Comparison of ENCODE assay signal across 10 mouse cellular contexts in the genomic region with DNA sequence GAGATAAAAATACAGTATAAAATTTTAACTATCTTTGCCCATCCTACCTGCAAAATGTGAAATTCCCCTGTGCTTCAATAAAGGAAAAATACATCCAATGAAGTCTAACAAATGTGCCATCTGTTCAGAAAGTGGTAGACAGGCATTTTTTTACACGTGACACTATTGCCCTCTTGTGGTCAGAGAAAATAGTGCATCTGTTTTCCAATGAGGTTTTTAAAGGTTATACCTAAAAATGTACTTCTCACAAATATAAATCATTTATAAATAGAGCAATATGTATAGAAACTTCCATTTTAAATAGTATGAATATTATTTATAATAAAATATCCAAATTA.
A peak's percentile ranks its signal among the peaks of the same experiment; 100 is the strongest.
DNase-seq lines count a peak whose midpoint lies in the region; ATAC-seq and TF ChIP-seq lines count a peak whose summit lies in the region.
"Had no signal": no experiment of that assay in that cellular context is flagged by ENCODE, and none has a peak within 500 bp of the region (broad histone marks: within the 10 kb centered on the region; RNA-seq: fewer than 3 reads in every experiment).

No protein-coding gene starts in this region.

- no peak for TF ChIP-seq EP300 in lung, postnatal 0 days (IDR thresholded peaks at IDR 0.05)

- H3K4me1 ChIP-seq in intestine, postnatal 0 days (replicated peaks; ENCODE audit: control insufficient read depth, insufficient read depth, low read length), result no peaks in the 10 kb centered on the region
- H3K4me1 ChIP-seq in intestine, embryonic 15.5 days (replicated peaks), result no peaks in the 10 kb centered on the region
- H3K4me1 ChIP-seq in forebrain, embryonic 14.5 days (ENCODE audit: control insufficient read depth, insufficient read depth, low read length), result peaks cover 11% of the 10 kb centered on the region
- no peaks in the 10 kb centered on the region for H3K4me1 ChIP-seq in lung, postnatal 0 days (ENCODE audit: insufficient read depth, low read depth, low read length)

- peak; percentile 80 for TF ChIP-seq CTCF in intestine, postnatal 0 days (IDR thresholded peaks at IDR 0.05; ENCODE audit: low read depth)
- peak; percentile 75 for TF ChIP-seq CTCF in lung, postnatal 0 days (IDR thresholded peaks at IDR 0.05)

- DNase-seq in CD4-positive helper T cell, adult 2 months (ENCODE audit: low read depth, low spot score), result peak; percentile 26
- peak; percentile 46 for DNase-seq in ZHBTc4 (ENCODE audit: low read depth, low spot score)
- peak; percentile 86 for DNase-seq in forebrain, embryonic 14.5 days (ENCODE audit: low spot score)
- peak; percentile 39 for DNase-seq in lung, postnatal 0 days (ENCODE audit: low spot score)
- no peak for DNase-seq in urinary bladder, adult 18-20 months (ENCODE audit: low spot score in 2 of 2)
- DNase-seq in ovary, postnatal 10 days (ENCODE audit: low spot score), result no peak

- H3K4me3 ChIP-seq in intestine, postnatal 0 days (ENCODE audit: low read depth, low read length), result no peak overlapping the region
- H3K4me3 ChIP-seq in intestine, embryonic 15.5 days (replicated peaks), result no peak overlapping the region
- no peak overlapping the region for H3K4me3 ChIP-seq in forebrain, embryonic 14.5 days (ENCODE audit: low read depth, low read length)
- no peak overlapping the region for H3K4me3 ChIP-seq in lung, postnatal 0 days (ENCODE audit: low read depth, low read length)
- H3K4me3 ChIP-seq: embryonic facial prominence, embryonic 13.5 days; limb, embryonic 13.5 days had no signal

- ATAC-seq in intestine, postnatal 0 days, result no peak
- no peak for ATAC-seq in intestine, embryonic 15.5 days
- peak; percentile 59; the same call in 1 of the 2 replicates for ATAC-seq in forebrain, embryonic 14.5 days
- no peak for ATAC-seq in lung, postnatal 0 days

- no peaks in the 10 kb centered on the region for H3K9me3 ChIP-seq in intestine, postnatal 0 days (ENCODE audit: control insufficient read depth)
- no peaks in the 10 kb centered on the region for H3K9me3 ChIP-seq in intestine, embryonic 15.5 days
- H3K9me3 ChIP-seq in forebrain, embryonic 14.5 days (replicated peaks; ENCODE audit: control insufficient read depth, low read length), result no peaks in the 10 kb centered on the region
- no peaks in the 10 kb centered on the region for H3K9me3 ChIP-seq in lung, postnatal 0 days (ENCODE audit: low read length)
- H3K9me3 ChIP-seq: embryonic facial prominence, embryonic 13.5 days; limb, embryonic 13.5 days had no signal

- no peak overlapping the region for H3K27ac ChIP-seq in intestine, postnatal 0 days (ENCODE audit: low read depth, low read length)
- H3K27ac ChIP-seq in intestine, embryonic 15.5 days, result no peak overlapping the region
- H3K27ac ChIP-seq in forebrain, embryonic 14.5 days (ENCODE audit: low read depth, low read length), result peak overlapping the region; percentile 54; the same call in 1 of the 2 replicates
- H3K27ac ChIP-seq in lung, postnatal 0 days (ENCODE audit: low read length), result no peak overlapping the region
- H3K27ac ChIP-seq: embryonic facial prominence, embryonic 13.5 days; limb, embryonic 13.5 days had no signal

- H3K27me3 ChIP-seq in intestine, postnatal 0 days (replicated peaks; ENCODE audit: control insufficient read depth, insufficient read depth, low read length), result no peaks in the 10 kb centered on the region
- no peaks in the 10 kb centered on the region for H3K27me3 ChIP-seq in intestine, embryonic 15.5 days (replicated peaks)
- H3K27me3 ChIP-seq in forebrain, embryonic 14.5 days (replicated peaks; ENCODE audit: control insufficient read depth, insufficient read depth, low read length), result no peaks in the 10 kb centered on the region
- no peaks in the 10 kb centered on the region for H3K27me3 ChIP-seq in lung, postnatal 0 days (replicated peaks; ENCODE audit: insufficient read depth, low read length)
- H3K27me3 ChIP-seq: embryonic facial prominence, embryonic 13.5 days; limb, embryonic 13.5 days had no signal

- no peaks in the 10 kb centered on the region for H3K36me3 ChIP-seq in intestine, postnatal 0 days (ENCODE audit: control insufficient read depth, insufficient read depth)
- H3K36me3 ChIP-seq in intestine, embryonic 15.5 days, result no peaks in the 10 kb centered on the region
- no peaks in the 10 kb centered on the region for H3K36me3 ChIP-seq in forebrain, embryonic 14.5 days (ENCODE audit: control insufficient read depth, insufficient read depth, low read length)
- no peaks in the 10 kb centered on the region for H3K36me3 ChIP-seq in lung, postnatal 0 days (ENCODE audit: insufficient read depth, low read length)
- H3K36me3 ChIP-seq: embryonic facial prominence, embryonic 13.5 days; limb, embryonic 13.5 days had no signal

- no peak overlapping the region for H3K4me2 ChIP-seq in intestine, postnatal 0 days (replicated peaks; ENCODE audit: low read depth)
- H3K4me2 ChIP-seq in intestine, embryonic 15.5 days (replicated peaks), result no peak overlapping the region
- H3K4me2 ChIP-seq in forebrain, embryonic 14.5 days (ENCODE audit: low read length), result no peak overlapping the region
- H3K4me2 ChIP-seq in lung, postnatal 0 days (replicated peaks; ENCODE audit: low read depth, low read length), result no peak overlapping the region
- H3K4me2 ChIP-seq: embryonic facial prominence, embryonic 13.5 days; limb, embryonic 13.5 days had no signal

- 3% methylated on average over 1 of the region's 1 CpGs for WGBS in intestine, postnatal 0 days
- WGBS in intestine, embryonic 15.5 days, result 0% methylated on average over 1 of the region's 1 CpGs
- 2% methylated on average over 1 of the region's 1 CpGs for WGBS in forebrain, embryonic 14.5 days
- 0% methylated on average over 1 of the region's 1 CpGs for WGBS in lung, postnatal 0 days

- H3K9ac ChIP-seq in intestine, postnatal 0 days (ENCODE audit: low read depth, low read length), result no peak overlapping the region
- no peak overlapping the region for H3K9ac ChIP-seq in intestine, embryonic 15.5 days
- no peak overlapping the region for H3K9ac ChIP-seq in forebrain, embryonic 14.5 days (ENCODE audit: low read length)
- H3K9ac ChIP-seq in lung, postnatal 0 days (replicated peaks; ENCODE audit: low read depth), result no peak overlapping the region
- H3K9ac ChIP-seq: embryonic facial prominence, embryonic 13.5 days; limb, embryonic 13.5 days had no signal

Comparison
In these comparisons a context has a peak if more than half of its experiments do, and no peak if none do; other contexts are left out.
1. DNase-seq: peak in CD4-positive helper T cell, adult 2 months (single experiment), ZHBTc4 (single experiment), forebrain, embryonic 14.5 days (single experiment) and lung, postnatal 0 days (single experiment); none in urinary bladder, adult 18-20 months (0 of 2) and ovary, postnatal 10 days (single experiment).